Mouse (Mus musculus): ENCODE data around the gene Rfx4. TPM values are rescaled to one million over a fixed set of nuclear protein-coding genes. Genes with fewer than 3 reads are reported as not detected.

Rfx4 gene
- total and polyA plus RNA-seq, 2 experiments from 2014 or later, result 10.2 to 15.0 TPM

DNA sequence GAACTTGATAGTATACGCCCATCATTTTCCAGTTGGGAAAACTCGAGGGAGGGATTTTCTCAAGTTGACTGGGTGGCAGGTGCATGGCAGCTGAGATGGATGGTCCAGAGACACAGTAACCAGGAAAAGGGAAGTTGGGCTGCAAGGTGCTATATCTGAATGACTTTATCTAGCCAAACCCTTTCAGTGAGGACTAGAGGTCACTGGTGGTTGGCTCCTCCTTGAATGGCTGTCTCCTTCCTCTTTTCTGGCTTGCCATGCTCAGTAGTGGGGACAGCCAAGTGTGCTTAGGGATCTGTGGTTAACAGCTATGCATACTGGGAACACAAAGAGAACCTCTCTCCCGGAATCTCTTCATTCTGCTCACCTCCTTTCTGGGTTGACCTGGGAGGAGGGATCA is 64.4 kb downstream of the Rfx4 start:
- no peak overlapping the region for H3K4me2 ChIP-seq (ENCODE audit: low read depth, low read length, poor library complexity, severe bottlenecking)
- H3K9ac ChIP-seq (replicated peaks; ENCODE audit: low read length, poor library complexity, severe bottlenecking), result no peak overlapping the region
- H3K27me3 ChIP-seq (ENCODE audit: insufficient read depth, low read length), result no peaks in the 10 kb centered on the region
- no peak overlapping the region for H3K4me3 ChIP-seq (ENCODE audit: low read depth, low read length)
- H3K36me3 ChIP-seq (ENCODE audit: insufficient read depth, low read length), result no peaks in the 10 kb centered on the region
- H3K9me3 ChIP-seq (ENCODE audit: low read length), result no peaks in the 10 kb centered on the region
- DNase-seq (ENCODE audit: low spot score) (no peak), ATAC-seq (ENCODE audit: low FRiP score) (no peak)
- no peaks in the 10 kb centered on the region; the same call in 1 of the 2 replicates for H3K4me1 ChIP-seq (ENCODE audit: insufficient read depth, low read length)
- WGBS, result 68% methylated on average over 3 of the region's 3 CpGs
- no peak overlapping the region for H3K27ac ChIP-seq (ENCODE audit: low read depth, low read length)
- no peak for TF ChIP-seq CTCF (IDR thresholded peaks at IDR 0.05)

DNA sequence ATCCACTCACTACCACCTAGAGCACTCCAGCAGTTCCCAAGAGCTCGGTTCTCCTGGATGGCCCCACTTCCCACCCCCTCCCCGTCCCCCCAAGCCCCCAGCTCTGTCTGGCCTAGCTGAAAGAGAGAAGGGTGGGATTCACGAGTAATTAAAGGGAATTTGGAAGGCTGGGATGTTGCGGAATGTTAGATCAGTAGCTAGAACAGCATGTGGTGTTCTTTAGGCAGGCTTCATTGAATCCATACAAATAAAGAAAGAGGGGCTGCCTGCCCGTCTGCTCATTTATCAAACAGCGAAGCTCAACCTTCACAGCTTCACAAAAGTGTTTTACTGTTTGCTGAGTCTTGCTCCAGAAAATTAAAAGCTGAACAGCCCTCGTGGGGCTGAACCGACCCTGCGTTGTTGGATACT is 66.9 kb downstream of the Rfx4 start:
- Histone ChIP-seq H3K27ac (ENCODE audit: low read depth, low read length) (no peak overlapping the region), H3K9me3 (ENCODE audit: low read length) (no peaks in the 10 kb centered on the region), H3K4me3 (ENCODE audit: low read depth, low read length) (no peak overlapping the region), H3K36me3 (ENCODE audit: insufficient read depth, low read length) (no peaks in the 10 kb centered on the region), H3K4me2 (ENCODE audit: low read depth, low read length, poor library complexity, severe bottlenecking) (no peak overlapping the region), H3K9ac (replicated peaks; ENCODE audit: low read length, poor library complexity, severe bottlenecking) (no peak overlapping the region), H3K4me1 (ENCODE audit: insufficient read depth, low read length) (no peaks in the 10 kb centered on the region; the same call in 1 of the 2 replicates), H3K27me3 (ENCODE audit: insufficient read depth, low read length) (no peaks in the 10 kb centered on the region)
- no peak for TF ChIP-seq CTCF (IDR thresholded peaks at IDR 0.05)
- DNase-seq (ENCODE audit: low spot score) (peak; percentile 68), ATAC-seq (ENCODE audit: low FRiP score) (no peak)
- 10% methylated on average over 9 of the region's 9 CpGs for WGBS

DNA sequence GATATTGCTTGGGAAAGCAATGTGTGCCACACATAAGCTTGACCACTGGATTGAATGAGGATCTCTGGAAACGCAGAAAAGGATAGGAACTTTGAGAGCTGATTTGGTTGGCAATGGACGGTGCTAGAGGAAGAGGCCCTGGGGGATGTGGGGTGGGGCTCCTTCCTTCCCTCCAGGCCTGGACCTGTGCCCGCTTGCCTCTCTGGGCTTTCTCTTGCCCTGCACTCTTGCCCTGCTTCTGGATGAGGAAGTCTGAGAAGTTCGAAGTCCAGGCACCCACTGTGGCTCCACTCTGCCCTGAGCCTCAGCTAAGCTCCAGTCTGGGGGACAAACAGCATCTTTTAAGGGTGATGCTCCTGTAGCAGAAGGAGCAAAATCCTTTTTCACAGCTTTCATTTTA is 67.8 kb downstream of the Rfx4 start:
- Histone ChIP-seq H3K27me3 (ENCODE audit: insufficient read depth, low read length) (no peaks in the 10 kb centered on the region), H3K27ac (ENCODE audit: low read depth, low read length) (no peak overlapping the region), H3K4me3 (ENCODE audit: low read depth, low read length) (no peak overlapping the region), H3K9ac (replicated peaks; ENCODE audit: low read length, poor library complexity, severe bottlenecking) (no peak overlapping the region), H3K9me3 (ENCODE audit: low read length) (no peaks in the 10 kb centered on the region), H3K36me3 (ENCODE audit: insufficient read depth, low read length) (no peaks in the 10 kb centered on the region), H3K4me1 (ENCODE audit: insufficient read depth, low read length) (no peaks in the 10 kb centered on the region; the same call in 1 of the 2 replicates), H3K4me2 (ENCODE audit: low read depth, low read length, poor library complexity, severe bottlenecking) (no peak overlapping the region)
- no peak for TF ChIP-seq CTCF (IDR thresholded peaks at IDR 0.05)
- WGBS, result 45% methylated on average over 4 of the region's 4 CpGs
- ATAC-seq (ENCODE audit: low FRiP score) (no peak), DNase-seq (ENCODE audit: low spot score) (no peak)

DNA sequence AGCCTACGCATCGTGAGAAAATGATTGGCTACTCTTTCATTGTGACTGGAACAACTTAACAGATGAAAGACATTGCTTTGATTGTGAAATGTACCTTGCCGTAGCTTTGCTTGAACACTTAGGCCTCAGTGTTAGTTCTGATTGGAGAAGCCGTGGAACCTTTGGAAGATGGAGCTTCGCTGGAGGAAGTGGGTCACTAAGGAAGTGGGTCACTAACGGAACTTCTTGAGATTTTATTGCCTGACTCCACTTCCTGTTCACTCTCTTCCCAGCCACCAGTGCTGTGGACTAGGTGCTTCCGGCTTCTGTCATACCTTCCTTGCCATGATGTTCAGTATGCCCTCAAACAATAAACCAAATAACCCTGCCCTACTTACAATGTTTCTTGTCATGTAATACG is 73.1 kb downstream of the Rfx4 start:
- Histone ChIP-seq H3K27me3 (ENCODE audit: insufficient read depth, low read length) (no peaks in the 10 kb centered on the region), H3K4me1 (ENCODE audit: insufficient read depth, low read length) (no peaks in the 10 kb centered on the region), H3K9me3 (ENCODE audit: low read length) (no peaks in the 10 kb centered on the region), H3K4me2 (ENCODE audit: low read depth, low read length, poor library complexity, severe bottlenecking) (no peak overlapping the region), H3K36me3 (ENCODE audit: insufficient read depth, low read length) (no peaks in the 10 kb centered on the region), H3K27ac (ENCODE audit: low read depth, low read length) (no peak overlapping the region), H3K4me3 (ENCODE audit: low read depth, low read length) (no peak overlapping the region), H3K9ac (replicated peaks; ENCODE audit: low read length, poor library complexity, severe bottlenecking) (no peak overlapping the region)
- DNase-seq (ENCODE audit: low spot score) (no peak), ATAC-seq (ENCODE audit: low FRiP score) (no peak)
- WGBS, result 91% methylated on average over 8 of the region's 8 CpGs
- no peak for TF ChIP-seq CTCF (IDR thresholded peaks at IDR 0.05)

DNA sequence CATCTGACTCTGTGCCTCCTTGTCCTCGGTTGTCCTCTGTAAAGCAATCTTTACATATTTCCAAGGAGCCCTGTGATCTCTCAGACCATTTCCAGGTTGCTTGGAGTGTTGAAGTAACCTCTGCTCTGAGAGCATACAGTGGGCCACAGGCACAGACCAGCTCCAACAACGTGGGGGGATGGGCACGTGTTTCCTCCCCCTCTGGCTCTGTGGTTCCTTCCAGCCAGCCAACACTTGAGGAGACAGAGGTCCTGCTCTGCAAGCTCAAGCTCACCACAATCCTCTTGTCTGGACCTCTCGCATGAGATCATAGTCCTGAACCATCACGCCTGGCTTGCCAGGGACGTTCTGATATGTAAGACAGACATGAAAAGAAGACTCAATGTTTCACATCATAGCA is 79.7 kb downstream of the Rfx4 start:
- no peaks in the 10 kb centered on the region for H3K36me3 ChIP-seq (ENCODE audit: insufficient read depth, low read length)
- no peak for TF ChIP-seq CTCF (IDR thresholded peaks at IDR 0.05)
- H3K4me3 ChIP-seq (ENCODE audit: low read depth, low read length), result no peak overlapping the region

DNA sequence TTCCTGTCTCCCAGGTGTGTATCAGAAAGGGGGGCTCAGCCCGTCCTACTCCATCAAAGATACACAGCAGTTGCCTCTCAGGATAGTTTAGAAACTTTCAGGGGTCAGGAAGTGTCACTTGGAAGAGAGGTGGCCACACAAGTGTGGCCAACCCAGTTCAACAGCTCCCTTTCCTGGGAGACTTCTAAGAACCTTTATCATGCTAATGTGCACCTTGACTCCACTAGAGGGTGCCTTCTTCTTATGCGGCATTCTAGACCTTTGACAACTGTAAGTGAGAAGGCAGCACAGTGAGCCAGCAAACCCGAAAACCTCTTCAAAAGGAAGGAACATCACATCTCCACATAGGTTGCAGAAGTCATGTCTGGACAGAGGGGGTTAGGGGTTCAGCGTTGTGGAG is 80.2 kb downstream of the Rfx4 start:
- H3K4me1 ChIP-seq (ENCODE audit: insufficient read depth, low read length), result no peaks in the 10 kb centered on the region
- 45% methylated on average over 4 of the region's 4 CpGs for WGBS
- H3K27me3 ChIP-seq (ENCODE audit: insufficient read depth, low read length), result no peaks in the 10 kb centered on the region
- no peaks in the 10 kb centered on the region for H3K36me3 ChIP-seq (ENCODE audit: insufficient read depth, low read length)
- H3K9ac ChIP-seq (replicated peaks; ENCODE audit: low read length, poor library complexity, severe bottlenecking), result no peak overlapping the region
- DNase-seq (ENCODE audit: low spot score) (peak; percentile 75), ATAC-seq (ENCODE audit: low FRiP score) (no peak)
- H3K9me3 ChIP-seq (ENCODE audit: low read length), result no peaks in the 10 kb centered on the region
- peak; percentile 72 for TF ChIP-seq CTCF (IDR thresholded peaks at IDR 0.05)
- no peak overlapping the region for H3K27ac ChIP-seq (ENCODE audit: low read depth, low read length)
- no peak overlapping the region for H3K4me3 ChIP-seq (ENCODE audit: low read depth, low read length)
- H3K4me2 ChIP-seq (ENCODE audit: low read depth, low read length, poor library complexity, severe bottlenecking), result no peak overlapping the region

More for the DNA sequence above, 79.7 kb downstream of the Rfx4 start:
- DNase-seq (ENCODE audit: low spot score), result no peak
- no peaks in the 10 kb centered on the region for H3K9me3 ChIP-seq (ENCODE audit: low read length)
- 76% methylated on average over 6 of the region's 6 CpGs for WGBS
- no peak overlapping the region for H3K4me2 ChIP-seq (ENCODE audit: low read depth, low read length, poor library complexity, severe bottlenecking)
- no peaks in the 10 kb centered on the region for H3K27me3 ChIP-seq (ENCODE audit: insufficient read depth, low read length)
- no peak overlapping the region for H3K27ac ChIP-seq (ENCODE audit: low read depth, low read length)
- H3K9ac ChIP-seq (replicated peaks; ENCODE audit: low read length, poor library complexity, severe bottlenecking), result no peak overlapping the region
- no peaks in the 10 kb centered on the region for H3K4me1 ChIP-seq (ENCODE audit: insufficient read depth, low read length)
- ATAC-seq (ENCODE audit: low FRiP score), result no peak

Data from midbrain, postnatal 0 days (tissue).